Mouse (Mus musculus): Measurements from ENCODE around the gene Snx27.

Gene Snx27

DNA sequence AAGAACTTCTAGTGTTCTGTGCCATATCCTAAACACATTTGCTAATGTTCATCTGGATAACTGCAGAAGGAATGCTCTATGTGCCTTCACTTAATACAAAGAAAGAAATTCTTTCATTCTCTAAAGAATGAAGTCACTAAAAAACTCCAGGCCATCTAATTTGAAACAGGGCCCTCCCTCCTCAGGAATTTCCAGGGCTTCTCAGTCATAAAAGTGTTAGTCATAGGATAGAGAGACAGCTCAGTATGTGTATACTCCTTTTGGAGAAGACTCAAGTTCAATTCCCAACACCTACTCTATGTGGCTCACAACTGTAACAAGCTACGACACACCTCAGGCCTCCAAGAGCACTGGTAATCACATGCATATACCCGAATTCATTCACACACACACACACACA, 17.0 kb downstream of the Snx27 start:
- DNase-seq (ENCODE audit: low spot score), result no peak

DNA sequence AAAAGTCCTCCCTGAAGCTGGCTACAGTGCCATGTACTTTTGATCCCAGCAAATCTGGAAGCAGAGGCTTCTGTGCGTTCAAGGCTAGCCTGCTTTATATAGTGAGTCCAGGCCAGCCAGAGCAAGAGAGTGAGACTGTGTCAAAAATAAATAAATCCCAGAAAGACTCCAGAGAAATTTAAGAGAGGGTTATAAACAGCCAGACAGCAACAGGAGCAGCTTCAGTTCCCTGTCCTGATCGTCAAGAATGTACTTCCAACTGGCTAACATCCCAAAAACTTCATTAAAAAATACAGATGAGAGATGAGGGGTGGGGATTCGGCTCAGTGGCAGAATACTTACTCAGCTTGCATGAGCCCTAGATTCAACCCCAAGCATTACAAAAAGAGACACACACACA, 17.4 kb downstream of the Snx27 start:
- DNase-seq (ENCODE audit: low spot score), result no peak

DNA sequence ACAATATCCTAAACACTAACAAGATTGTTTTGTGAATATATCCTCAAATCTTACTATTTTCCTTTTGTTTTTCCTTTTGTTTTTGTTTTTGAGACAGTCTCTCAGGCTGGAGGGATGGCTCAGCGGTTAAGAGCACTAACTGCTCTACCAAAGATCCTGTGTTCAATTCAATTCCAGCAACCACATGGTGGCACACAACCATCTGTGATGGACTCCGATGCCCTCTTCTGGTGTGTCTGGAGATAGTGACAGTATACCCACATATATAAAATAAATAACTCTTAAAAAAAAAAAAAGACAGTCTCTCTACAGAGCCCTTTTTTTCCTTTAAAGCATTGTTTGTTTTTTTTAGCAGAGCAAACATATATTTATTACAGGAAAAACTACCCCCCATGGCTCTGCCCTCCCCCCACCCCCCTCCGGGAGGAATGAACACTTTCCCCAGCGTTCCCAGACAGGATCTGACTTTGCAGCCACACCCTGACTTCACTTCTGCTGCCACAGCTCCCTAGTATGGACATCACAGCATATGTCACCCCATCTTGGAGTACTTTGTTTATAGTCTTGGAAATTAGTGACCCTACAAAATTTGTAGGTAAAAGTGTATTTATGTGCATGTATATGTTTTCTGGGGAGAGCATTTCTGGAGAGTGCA, 18.0 kb downstream of the Snx27 start:
- DNase-seq (ENCODE audit: low spot score), result no peak

DNA sequence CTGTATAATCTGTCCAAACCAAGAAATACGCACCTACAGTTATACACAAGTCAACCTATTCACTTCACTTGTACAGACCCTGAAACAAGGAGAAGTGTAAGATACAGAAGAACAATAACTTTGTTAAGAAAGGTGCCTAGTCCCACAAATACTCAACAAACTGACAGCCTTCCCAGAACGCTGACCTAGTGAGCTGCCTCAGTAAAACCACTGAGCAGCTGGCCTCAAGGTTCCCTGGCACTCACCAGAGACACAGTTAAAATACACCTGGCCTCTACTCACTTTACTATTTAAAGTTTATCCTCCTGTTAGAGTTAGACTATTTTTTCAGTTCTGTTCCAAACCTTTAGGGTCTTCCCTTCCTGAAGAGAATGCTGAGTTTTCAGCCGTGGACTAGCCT, 19.4 kb downstream of the Snx27 start:
- no peak for DNase-seq (ENCODE audit: low spot score)

DNA sequence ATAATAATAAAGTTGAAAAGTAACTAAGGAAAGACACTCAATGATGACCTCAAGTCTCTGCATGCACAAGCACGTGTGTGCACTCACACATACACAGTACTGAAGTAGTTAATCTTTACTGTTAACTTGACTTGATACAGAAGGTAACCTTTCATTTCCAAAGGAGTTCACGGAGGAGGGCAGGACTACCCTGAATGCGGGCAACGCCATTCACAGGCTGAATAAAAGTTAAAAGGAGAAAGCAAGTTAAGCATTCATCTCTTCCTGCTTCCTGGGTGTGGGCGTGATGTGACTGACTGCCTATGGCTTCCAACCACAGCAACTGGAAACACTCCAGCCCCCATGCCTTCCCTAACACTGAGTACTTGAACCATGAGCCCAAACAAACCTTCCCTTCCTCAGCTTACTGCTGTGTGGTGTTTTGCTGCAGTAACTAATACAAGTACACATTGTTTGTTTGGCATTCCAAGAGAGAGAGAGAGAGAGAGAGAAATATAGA, 22.5 kb downstream of the Snx27 start:
- no peak for DNase-seq (ENCODE audit: low spot score)

DNA sequence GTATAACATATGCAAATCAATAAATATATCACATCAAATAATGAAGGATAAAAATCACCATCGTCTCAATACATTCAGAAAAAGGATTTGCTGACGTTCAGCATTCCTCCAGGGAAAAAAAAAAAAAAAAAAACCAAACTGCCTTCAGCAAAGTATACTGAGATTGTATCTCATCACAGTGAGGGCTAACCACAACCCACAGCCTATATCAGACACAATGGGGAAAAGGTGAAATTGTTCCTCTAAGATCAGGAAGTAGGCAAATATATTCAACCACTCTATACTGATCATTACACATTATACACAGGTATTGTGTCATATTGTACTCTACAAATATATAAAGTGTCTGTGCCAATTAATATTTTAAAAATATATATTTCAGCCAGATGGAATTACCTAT, 33.5 kb downstream of the Snx27 start:
- no peak for DNase-seq (ENCODE audit: low spot score)

DNA sequence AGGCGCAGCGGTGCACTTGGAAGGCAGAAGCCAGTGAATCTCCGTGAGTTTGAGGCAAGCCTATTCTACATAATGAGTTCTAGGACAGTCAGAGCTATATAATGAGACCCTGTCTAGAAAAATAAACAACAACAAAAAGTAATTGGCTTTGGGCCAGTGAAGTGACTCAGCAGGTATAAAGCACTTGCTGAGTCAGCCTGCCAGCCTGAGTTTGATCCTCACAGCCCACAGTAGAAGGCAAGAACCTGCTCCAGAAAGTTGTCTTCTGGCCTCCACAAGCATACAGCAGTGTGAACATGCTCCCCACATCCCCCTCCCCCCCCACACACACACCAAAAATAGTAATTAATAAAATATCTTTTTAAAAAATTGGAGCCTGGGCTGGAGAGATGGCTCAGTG, 45.3 kb downstream of the Snx27 start:
- no peak for DNase-seq (ENCODE audit: low spot score)

DNA sequence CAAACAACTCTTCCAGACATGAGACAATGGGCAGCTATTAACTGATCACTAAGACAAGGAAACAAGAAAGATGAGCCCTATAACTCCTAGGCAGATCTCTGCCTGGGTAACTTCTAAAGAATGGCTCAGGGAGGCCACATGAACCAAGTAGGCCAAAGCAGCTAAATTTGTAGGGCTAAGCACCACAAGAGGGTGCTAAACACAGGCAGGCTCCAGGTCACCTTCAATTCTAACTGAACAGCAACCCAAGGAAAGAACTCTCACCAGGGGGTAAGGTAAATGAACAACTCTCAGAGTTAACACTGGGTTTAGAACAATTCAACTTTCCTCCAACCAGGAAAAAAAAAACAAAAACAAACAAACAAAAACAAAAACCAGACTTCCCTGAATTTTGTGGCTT, 48.5 kb downstream of the Snx27 start:
- no peak for DNase-seq (ENCODE audit: low spot score)

DNA sequence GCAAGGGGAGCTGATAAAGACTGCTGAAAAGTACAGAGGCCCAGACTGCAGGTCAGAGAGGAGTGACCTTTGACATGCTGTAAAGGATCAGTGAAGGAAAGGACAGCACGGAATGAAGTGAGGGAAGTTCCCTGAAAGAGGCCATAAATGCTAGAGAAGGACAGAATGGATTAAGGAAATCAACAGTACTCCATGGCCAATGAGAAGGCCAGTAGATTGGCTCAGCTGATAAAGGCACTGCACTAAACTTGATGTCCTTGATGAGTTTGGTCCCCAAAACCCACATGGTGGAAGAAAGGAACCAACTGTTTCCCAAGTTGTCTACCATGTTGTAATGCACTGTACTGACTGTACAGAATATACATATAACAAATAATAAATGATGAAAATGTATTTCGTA, 55.8 kb downstream of the Snx27 start:
- no peak for DNase-seq (ENCODE audit: low spot score)

DNA sequence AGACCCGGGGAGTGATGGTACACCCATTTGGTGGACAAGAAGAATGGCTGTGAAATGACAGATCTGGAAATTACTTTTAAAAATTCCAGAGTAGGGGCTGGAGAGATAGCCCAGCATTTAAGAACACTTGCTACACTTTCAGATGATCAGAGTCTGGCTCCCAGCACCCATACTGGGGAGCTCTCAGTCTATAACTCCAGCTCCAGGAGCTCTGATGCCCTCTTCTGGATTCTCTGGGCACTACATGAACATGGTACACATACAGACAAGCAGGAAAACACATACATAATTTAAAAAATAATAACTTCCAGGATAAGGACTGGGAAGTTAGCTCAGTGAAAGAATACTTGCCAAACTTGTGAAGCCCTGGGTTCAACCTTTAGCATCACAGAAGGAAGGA, 75.9 kb downstream of the Snx27 start:
- no peak for DNase-seq (ENCODE audit: low spot score)

DNA sequence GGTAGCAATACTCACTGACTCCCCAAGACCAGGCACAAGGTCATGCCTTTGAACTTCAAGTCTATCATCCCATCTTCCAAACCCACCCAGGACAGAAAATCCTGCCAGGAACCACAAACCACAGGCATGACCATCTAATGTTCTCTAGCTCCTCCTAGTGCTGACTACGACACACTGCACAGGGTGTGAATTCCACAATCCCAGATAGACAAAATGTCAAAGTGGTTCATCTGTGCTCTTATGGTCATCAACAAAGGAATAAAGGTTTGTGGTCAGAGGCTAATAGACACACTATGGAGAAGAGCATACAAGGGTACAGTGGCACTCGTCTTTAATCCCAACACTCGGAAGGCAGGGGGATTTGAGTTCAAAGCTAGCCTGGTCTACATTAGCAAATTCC, 80.3 kb downstream of the Snx27 start:
- DNase-seq (ENCODE audit: low spot score), result no peak

DNA sequence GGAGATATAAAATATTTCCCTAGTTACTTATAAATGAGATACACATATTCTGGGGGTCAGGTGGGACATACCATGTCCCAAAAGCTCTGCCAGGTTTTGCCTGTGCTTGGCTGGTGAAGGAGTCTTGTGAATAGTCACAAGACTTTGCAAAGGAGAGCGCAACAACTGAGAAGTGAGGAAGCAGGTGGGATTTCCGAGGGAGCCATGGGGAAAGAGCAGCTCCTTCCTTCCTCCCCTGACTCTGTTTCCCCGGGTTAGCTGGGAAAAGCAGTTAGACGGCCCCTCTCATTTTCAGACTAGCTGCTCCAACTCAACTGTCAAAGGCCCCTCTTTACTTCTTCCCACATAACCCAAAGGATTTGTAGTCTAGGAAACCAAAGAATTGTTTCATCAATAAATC, 85.4 kb downstream of the Snx27 start:
- no peak for DNase-seq (ENCODE audit: low spot score)

DNA sequence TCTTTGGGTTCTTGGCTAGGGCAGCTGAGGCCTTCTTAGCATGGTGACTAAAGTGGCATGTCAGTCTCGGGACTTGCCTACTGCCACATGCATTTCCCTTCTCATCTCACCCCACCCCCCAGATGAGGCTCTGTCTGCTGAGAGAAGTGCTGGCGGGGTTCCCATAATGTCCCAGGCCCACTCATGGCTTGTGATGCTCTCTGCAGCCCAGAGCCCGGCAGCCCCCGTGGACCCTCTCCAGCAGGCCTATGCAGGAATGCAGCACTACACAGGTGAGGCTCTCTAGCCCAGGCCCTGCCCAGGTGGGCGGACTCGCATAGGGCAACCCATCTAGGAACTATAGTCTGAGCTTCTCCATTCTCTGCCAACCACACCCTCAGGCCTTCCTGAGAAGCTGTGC, 94.9 kb downstream of the Snx27 start:
- DNase-seq (ENCODE audit: low spot score), result no peak

DNA sequence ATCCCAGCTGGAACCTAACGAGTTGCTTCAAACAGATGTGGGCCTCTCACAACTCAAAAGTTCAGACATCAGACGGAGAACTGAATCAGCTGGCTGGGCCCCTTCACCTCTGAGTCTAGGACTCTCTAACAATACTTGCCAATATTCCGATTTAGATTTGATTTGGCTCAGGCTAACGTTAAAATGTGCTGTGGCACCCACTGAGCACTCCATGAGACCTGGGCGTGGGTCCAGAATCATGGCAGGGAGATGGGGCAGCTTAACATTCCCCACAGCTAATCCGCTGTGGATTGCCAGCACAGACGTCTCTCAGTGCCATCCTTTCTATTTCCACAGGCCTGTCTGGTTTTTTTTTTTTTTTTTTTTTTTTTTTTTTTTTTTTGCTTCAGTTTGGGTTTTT, 96.6 kb downstream of the Snx27 start:
- DNase-seq (ENCODE audit: low spot score), result no peak

DNA sequence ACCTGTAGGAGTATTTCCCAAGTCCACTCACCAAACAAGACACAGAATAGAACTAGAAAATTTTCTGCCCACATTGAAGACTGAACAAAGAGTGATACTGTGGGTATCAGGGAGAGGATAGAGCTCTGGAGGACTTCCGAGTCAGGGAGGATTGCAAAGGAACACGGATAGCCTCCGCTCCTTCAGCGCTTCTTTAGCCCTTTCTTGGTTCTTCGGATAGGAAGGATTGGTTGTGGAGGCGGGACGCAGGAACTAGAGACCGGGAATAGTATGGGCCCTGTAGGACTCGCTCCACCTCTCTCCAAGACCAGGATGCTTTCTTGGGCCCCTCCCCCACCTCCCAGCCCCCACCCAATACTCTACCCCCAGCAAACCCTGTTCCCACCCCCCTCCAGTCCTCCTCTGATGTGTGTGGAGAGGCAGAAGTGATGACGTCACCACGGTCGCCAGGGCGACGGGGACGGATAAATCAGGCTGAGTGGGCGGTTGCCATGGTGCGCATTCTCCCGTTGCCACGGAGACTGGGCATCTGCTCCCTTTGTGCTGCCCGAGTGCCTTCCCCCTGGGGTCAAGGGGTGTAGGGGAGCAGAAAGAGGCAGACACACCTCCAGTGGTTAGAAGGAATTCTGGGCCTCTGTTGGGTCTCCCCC, 98.6 kb downstream of the Snx27 start:
- DNase-seq (ENCODE audit: low spot score), result no peak

DNA sequence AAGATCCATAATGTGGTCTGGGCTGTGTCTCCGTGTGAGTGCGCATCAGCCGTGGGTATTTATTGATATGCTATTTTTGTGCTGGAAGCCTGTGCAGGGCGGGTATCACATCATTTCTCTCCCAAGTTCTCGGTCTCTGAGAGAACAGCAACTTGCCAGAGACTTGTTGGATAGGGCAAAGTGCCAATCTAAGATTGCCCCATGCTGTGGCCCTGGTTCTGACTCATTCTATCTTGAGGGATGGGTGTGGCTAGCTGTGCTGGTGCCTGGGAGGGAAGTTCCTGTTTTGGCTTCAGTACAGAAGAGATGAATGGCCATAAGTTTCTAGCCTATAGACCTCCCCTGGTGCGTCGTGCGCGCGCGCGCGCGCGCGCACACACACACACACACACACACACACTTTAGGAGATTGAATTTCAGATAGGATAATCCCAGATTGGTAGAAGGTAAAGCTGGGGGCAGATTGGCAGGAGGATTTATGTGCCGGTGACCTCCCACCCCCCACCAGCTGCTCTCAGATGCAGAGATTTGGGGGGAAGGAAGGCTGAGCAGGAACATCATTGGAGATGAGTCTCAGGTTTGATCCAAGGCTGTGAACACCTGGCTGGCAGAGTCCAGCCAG, 99.6 kb downstream of the Snx27 start:
- no peak for DNase-seq (ENCODE audit: low spot score)

DNA sequence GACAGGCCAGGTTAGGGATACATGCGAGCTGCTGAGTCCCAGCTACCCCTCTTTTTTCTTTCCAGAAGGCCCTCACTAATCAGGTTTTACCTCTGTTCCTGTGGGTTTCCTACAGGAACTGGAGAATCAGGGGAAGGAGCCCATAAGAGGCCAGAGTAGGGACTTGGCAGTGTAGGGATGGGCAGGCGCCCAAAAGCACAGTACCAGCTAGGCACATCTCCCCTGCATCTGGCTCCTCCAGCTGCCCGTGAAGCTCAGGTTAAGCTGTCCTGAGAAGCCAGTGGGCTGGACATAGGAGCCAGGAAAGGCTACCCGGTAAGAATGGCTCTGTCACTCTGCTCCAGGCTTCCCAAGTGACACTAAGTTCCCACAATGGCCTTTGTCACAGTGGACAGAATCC, 101.1 kb downstream of the Snx27 start:
- no peak for DNase-seq (ENCODE audit: low spot score)

DNA sequence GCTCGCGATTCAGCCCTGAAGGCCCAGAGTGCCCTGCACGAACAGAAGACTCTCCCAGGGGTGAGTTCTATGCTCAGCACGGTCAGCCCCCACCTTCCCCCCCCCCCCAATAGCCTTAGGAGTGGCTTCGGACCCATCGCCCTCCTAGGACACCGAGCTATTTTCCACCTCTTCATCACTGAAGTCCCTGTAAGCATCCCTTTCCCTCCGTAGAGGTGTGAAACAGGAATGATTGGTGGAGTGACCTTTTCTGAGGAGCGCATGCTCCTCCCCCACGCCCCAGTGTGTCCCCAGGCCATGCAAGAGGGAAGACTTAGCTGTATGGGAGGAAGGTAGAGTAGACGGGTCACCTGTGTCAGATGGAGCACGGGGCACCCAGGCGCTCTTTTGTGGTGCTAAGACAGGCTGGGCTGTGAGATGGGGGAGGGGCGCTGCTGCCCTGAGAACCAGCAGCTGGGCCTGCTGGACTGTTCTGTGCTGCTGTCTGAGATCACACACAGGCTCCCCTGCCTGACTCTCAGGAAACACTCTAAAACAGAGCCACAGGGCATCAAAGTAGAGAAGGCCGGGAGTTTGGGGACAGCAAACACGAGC, 102.1 kb downstream of the Snx27 start, which contains the start of gene Riiad1:
Gene Riiad1, minus strand, starts transcription at position 51 of the 594 bp plus-strand sequence.
- DNase-seq (ENCODE audit: low spot score), result no peak

DNA sequence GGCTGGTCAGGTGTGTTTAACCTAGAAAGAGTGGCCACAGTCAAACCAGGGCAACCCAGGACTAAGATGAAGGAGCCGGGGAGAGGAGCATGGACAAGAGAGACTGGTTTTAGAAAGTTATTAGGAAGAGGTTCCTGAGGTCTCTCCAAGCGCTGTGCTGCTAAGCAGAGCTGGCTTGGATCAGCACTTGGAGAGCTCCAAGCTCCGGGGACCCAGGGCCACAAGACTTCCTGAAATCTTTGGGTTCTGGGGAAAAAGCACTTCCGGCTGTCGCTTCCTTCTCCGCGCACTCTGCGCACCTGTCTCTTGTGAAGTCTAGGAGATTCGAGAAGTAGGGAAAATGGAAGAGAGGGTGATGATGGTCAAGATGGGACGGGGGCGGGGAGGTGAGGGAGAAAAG, 103.0 kb downstream of the Snx27 start:
- DNase-seq (ENCODE audit: low spot score), result no peak

DNA sequence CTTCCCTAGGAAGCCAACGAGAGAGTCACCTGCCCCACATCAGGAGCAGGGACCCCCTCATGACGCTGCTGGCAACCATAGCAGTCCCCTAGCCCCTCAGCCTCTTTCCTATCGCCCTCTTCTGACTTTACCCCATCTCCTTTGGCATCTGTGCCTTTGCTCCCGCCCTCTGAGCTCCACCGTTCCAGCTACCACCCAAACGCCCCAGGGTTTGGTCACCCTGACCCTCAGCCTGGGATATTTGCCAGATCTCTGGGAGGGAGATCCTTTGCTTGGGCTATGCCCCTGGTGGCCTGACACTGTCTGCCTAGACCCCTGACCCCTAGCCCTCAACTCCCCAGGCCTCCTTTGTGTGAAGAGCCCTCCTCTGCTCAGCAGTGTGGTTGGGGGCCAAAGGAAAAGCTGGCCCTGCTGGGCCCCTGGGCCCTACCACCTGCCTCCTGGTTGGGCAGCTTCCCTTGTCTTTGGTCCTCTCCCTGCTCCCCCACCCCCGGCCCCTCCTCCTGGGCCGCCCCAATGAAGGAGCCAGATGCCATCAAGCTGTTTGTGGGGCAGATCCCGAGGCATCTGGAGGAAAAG, 103.8 kb downstream of the Snx27 start:
- DNase-seq (ENCODE audit: low spot score), result no peak

DNA sequence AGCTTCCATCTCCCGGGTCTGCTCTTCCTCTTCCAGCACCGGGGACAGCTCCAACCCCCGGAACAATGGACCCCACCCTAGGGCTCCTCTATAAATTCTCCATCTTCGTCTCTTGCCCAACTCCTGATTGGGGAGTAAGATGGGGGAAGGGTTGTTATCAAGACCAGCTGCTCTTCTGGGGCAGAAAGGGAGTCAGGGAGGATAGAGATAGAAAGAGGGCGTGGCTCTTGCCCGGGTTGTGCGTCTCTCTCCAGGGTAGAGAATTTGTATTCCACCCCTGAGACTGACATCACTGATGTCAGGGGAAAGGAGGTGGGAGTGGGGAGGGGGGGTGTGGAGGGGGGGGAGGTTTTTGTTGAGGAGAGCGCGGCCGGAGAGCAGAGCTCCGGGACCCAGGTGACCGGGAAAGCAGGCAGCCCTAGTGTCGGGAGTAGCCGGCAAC, 104.5 kb downstream of the Snx27 start, which contains the start of gene Celf3:
Gene Celf3, plus strand, starts transcription at position 315 of the 442 bp plus-strand sequence.
- no peak for DNase-seq (ENCODE audit: low spot score)

DNA sequence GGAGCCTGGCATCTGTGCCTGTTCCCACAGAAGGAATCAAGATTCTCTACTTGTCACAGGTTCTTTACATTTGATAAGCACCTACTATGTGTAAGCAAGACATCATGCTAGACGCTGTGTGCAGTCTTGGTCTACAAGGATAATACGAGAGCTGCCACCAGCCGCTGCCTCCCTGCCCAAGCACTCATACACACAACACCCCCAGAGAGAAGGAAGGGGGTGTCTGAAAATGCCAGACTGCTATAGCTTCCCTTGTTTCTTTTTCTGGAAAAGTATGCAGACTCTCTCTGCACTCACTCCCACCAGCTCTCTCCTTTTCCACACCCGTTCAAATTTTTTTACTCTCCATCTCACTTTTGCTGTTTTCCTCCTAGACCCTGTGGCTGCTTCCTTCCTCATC, 105.1 kb downstream of the Snx27 start:
- no peak for DNase-seq (ENCODE audit: low spot score)
